8 mouse cellular contexts compared by ENCODE assay signal in genomic region chr3:103280241-103280761, GRCm38 (mm10). TPM values are rescaled to one million over a fixed set of nuclear protein-coding genes. Genes with fewer than 3 reads are reported as not detected.
DNase-seq lines count a peak whose midpoint lies in the region; ATAC-seq and TF ChIP-seq lines count a peak whose summit lies in the region.

No protein-coding gene starts in this region.

- no peak for TF ChIP-seq POLR2A in myocyte (IDR thresholded peaks at IDR 0.05; ENCODE audit: insufficient read length, low read depth)

- H3K27ac ChIP-seq in embryonic facial prominence, embryonic 10.5 days (replicated peaks), result peak overlapping the region; percentile 99
- H3K27ac ChIP-seq in liver, embryonic 11.5 days (ENCODE audit: low read depth, low read length), result peak overlapping the region; percentile 83

- peaks cover 52% of the 10 kb centered on the region for H3K79me2 ChIP-seq in myocyte (ENCODE audit: control insufficient read depth, insufficient read depth)

- H3ac ChIP-seq in myocyte (ENCODE audit: control insufficient read depth, insufficient read length), result peak overlapping the region; percentile 78

- no peaks in the 10 kb centered on the region for H3K9me3 ChIP-seq in embryonic facial prominence, embryonic 10.5 days
- H3K9me3 ChIP-seq in liver, embryonic 11.5 days (ENCODE audit: control insufficient read depth, low read length), result no peaks in the 10 kb centered on the region

- under 1% methylated on average over 36 of the region's 36 CpGs for WGBS in embryonic facial prominence, embryonic 10.5 days
- WGBS in liver, embryonic 11.5 days, result under 1% methylated on average over 36 of the region's 36 CpGs

- H3K36me3 ChIP-seq in embryonic facial prominence, embryonic 10.5 days (replicated peaks), result peaks cover 33% of the 10 kb centered on the region
- no peaks in the 10 kb centered on the region for H3K36me3 ChIP-seq in liver, embryonic 11.5 days (ENCODE audit: control insufficient read depth, insufficient read depth, low read length)
- no peaks in the 10 kb centered on the region for H3K36me3 ChIP-seq in myocyte (ENCODE audit: control insufficient read depth, insufficient read depth)
- no peaks in the 10 kb centered on the region for H3K36me3 ChIP-seq in splenic B cell, adult 2 months (ENCODE audit: control insufficient read depth, insufficient read depth, low read length, poor library complexity, severe bottlenecking)

- H3K27me3 ChIP-seq in embryonic facial prominence, embryonic 10.5 days (replicated peaks; ENCODE audit: low read depth, poor library complexity, severe bottlenecking), result no peaks in the 10 kb centered on the region
- no peaks in the 10 kb centered on the region for H3K27me3 ChIP-seq in liver, embryonic 11.5 days (replicated peaks; ENCODE audit: control insufficient read depth, insufficient read depth, low read length)
- no peaks in the 10 kb centered on the region for H3K27me3 ChIP-seq in myocyte (ENCODE audit: control insufficient read depth, insufficient read depth, insufficient read length)
- no peaks in the 10 kb centered on the region for H3K27me3 ChIP-seq in splenic B cell, adult 2 months (ENCODE audit: control insufficient read depth, insufficient read depth, low read length, poor library complexity, severe bottlenecking)

- peak; percentile 65 for DNase-seq in 3134 (ENCODE audit: extremely low read depth, insufficient read length, low spot score)
- DNase-seq in adrenal gland, postnatal 10 days, result peak; percentile 70
- peak; percentile 69 for DNase-seq in embryonic facial prominence, embryonic 10.5 days (ENCODE audit: low spot score)
- peak; percentile 33 to 45 for DNase-seq in heart, adult 18-20 months
- DNase-seq in kidney, adult 9 months, result peak; percentile 37
- DNase-seq in liver, embryonic 11.5 days (ENCODE audit: low spot score), result peak; percentile 75
- peak; percentile 49 for DNase-seq in splenic B cell, adult 2 months (ENCODE audit: low read depth, low spot score)

- H3K9ac ChIP-seq in liver, embryonic 11.5 days (ENCODE audit: low read depth, low read length), result peak overlapping the region; percentile 90

- peak overlapping the region; percentile 100 for H3K4me3 ChIP-seq in embryonic facial prominence, embryonic 10.5 days
- peak overlapping the region; percentile 100 for H3K4me3 ChIP-seq in liver, embryonic 11.5 days (ENCODE audit: low read depth, low read length)
- peak overlapping the region; percentile 71 for H3K4me3 ChIP-seq in myocyte

- H3K4me1 ChIP-seq in embryonic facial prominence, embryonic 10.5 days, result peaks cover 25% of the 10 kb centered on the region
- peaks cover 11% of the 10 kb centered on the region for H3K4me1 ChIP-seq in liver, embryonic 11.5 days (replicated peaks; ENCODE audit: control insufficient read depth, insufficient read depth, low read length)

- H3K4me2 ChIP-seq in liver, embryonic 11.5 days, result peak overlapping the region; percentile 96
- peak overlapping the region; percentile 79 for H3K4me2 ChIP-seq in myocyte (ENCODE audit: low read depth)

- ATAC-seq in liver, embryonic 11.5 days (replicated peaks; ENCODE audit: low FRiP score), result peak; percentile 65

TF ChIP-seq in myocyte, 11 proteins besides CTCF, POLR2A, EP300 and RAD21:
- TF ChIP-seq MYOD1 (IDR thresholded peaks at IDR 0.05; ENCODE audit: control insufficient read depth in 1 of 3, insufficient read length in 2 of 3, low read depth in 2 of 3) (peak in 1 of 3 experiments; percentile 3), TCF3 (IDR thresholded peaks at IDR 0.05; ENCODE audit: insufficient read length, low read depth) (no peak), TCF12 (IDR thresholded peaks at IDR 0.05; ENCODE audit: insufficient read depth, poor library complexity, severe bottlenecking) (no peak), MYOG (IDR thresholded peaks at IDR 0.05; ENCODE audit: control insufficient read depth in 1 of 3, insufficient read depth in 1 of 3, insufficient read length in 2 of 3, low read depth in 2 of 3) (peak in 1 of 3 experiments; percentile 49)
TF ChIP-seq in myocyte: peak in this region for 2.

RNA-seq across cellular contexts. Expression of gene Trim33, which starts 1.2 kb away (rescaled TPM):
- total RNA-seq in adrenal gland, postnatal 10 days (2021), result 10 to 100 TPM; 26.8 to 32.8 TPM
- polyA plus RNA-seq in embryonic facial prominence, embryonic 10.5 days (2016; fragmentation: Nextera tagmentation; extraction: Ambion mirVana), result 34.2 and 35.4 TPM in 2 replicates
- 10 to 100 TPM; 14.2 to 17.2 TPM for total RNA-seq in heart, adult 18-20 months (2021)
- 22.1 and 22.7 TPM in 2 replicates for polyA plus RNA-seq in liver, embryonic 11.5 days (2014; fragmentation: Nextera tagmentation; extraction: Ambion mirVana)
- 5.6 TPM for polyA plus RNA-seq in myocyte (2012; fragmentation: generic; extraction: Trizol)

Comparison
In these comparisons a context has a peak if more than half of its experiments do, and no peak if none do; other contexts are left out.
1. Peak in every context shown above with its lines: DNase-seq, ATAC-seq, H3K4me3 ChIP-seq and H3K27ac ChIP-seq.